Comparison of ENCODE assay signal across 11 mouse cellular contexts in the genomic region with DNA sequence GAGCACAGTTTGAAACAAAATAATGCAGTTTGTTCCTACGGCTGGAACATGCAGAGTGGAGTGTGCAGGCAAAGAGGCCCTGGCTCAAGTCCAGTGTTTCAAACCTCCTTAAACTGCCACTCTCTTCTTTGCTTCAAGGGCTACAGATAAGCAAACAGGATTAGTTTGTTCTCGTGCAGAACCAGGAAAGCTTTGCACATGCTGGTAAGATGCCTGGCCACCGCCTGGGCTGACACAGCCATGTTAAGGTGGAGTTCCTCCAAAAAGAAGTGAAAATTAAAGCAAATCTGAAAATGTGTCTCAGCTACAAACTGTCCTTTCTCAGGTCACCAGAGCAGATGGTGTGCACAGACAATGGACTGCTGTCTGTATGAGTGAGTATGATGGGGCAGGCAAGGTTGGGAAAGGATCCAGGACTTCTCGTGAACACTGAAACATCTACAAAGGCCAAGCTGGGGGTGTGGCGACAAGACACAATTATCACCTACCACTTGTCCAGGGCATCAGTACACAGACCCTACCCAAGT.
DNase-seq lines count a peak whose midpoint lies in the region; ATAC-seq and TF ChIP-seq lines count a peak whose summit lies in the region.
"Had no signal": no experiment of that assay in that cellular context is flagged by ENCODE, and none has a peak within 500 bp of the region (broad histone marks: within the 10 kb centered on the region; RNA-seq: fewer than 3 reads in every experiment).

No protein-coding gene starts in this region.

- H3K9me3 ChIP-seq in intestine, embryonic 15.5 days, result no peaks in the 10 kb centered on the region
- no peaks in the 10 kb centered on the region for H3K9me3 ChIP-seq in intestine, postnatal 0 days (ENCODE audit: control insufficient read depth)
- no peaks in the 10 kb centered on the region for H3K9me3 ChIP-seq in embryonic facial prominence, embryonic 15.5 days (replicated peaks)
- no peaks in the 10 kb centered on the region for H3K9me3 ChIP-seq in heart, embryonic 14.5 days (ENCODE audit: control insufficient read depth, low read length)
- H3K9me3 ChIP-seq in stomach, embryonic 14.5 days (ENCODE audit: control insufficient read depth, low read depth, low read length), result no peaks in the 10 kb centered on the region
- H3K9me3 ChIP-seq: embryonic facial prominence, embryonic 12.5 days had no signal

- H3K36me3 ChIP-seq in intestine, embryonic 15.5 days, result no peaks in the 10 kb centered on the region
- no peaks in the 10 kb centered on the region for H3K36me3 ChIP-seq in intestine, postnatal 0 days (ENCODE audit: control insufficient read depth, insufficient read depth)
- no peaks in the 10 kb centered on the region for H3K36me3 ChIP-seq in embryonic facial prominence, embryonic 15.5 days
- H3K36me3 ChIP-seq in heart, embryonic 14.5 days (ENCODE audit: control insufficient read depth, insufficient read depth, low read length), result no peaks in the 10 kb centered on the region
- no peaks in the 10 kb centered on the region for H3K36me3 ChIP-seq in stomach, embryonic 14.5 days (ENCODE audit: control insufficient read depth, insufficient read depth, low read length)
- H3K36me3 ChIP-seq: embryonic facial prominence, embryonic 12.5 days had no signal

- no peaks in the 10 kb centered on the region for H3K27me3 ChIP-seq in intestine, embryonic 15.5 days (replicated peaks)
- H3K27me3 ChIP-seq in intestine, postnatal 0 days (replicated peaks; ENCODE audit: control insufficient read depth, insufficient read depth, low read length), result no peaks in the 10 kb centered on the region
- no peaks in the 10 kb centered on the region for H3K27me3 ChIP-seq in embryonic facial prominence, embryonic 15.5 days
- H3K27me3 ChIP-seq in heart, embryonic 14.5 days (ENCODE audit: control insufficient read depth, insufficient read depth, low read length), result no peaks in the 10 kb centered on the region
- no peaks in the 10 kb centered on the region for H3K27me3 ChIP-seq in stomach, embryonic 14.5 days (ENCODE audit: control insufficient read depth, insufficient read depth, low read length)
- H3K27me3 ChIP-seq: CH12.LX; embryonic facial prominence, embryonic 12.5 days had no signal

- H3K9ac ChIP-seq in intestine, embryonic 15.5 days, result no peak overlapping the region
- H3K9ac ChIP-seq in intestine, postnatal 0 days (ENCODE audit: low read depth, low read length), result no peak overlapping the region
- H3K9ac ChIP-seq in embryonic facial prominence, embryonic 15.5 days, result no peak overlapping the region
- no peak overlapping the region for H3K9ac ChIP-seq in heart, embryonic 14.5 days (ENCODE audit: low read length)
- no peak overlapping the region for H3K9ac ChIP-seq in stomach, embryonic 14.5 days (replicated peaks; ENCODE audit: low read depth, low read length)
- H3K9ac ChIP-seq: embryonic facial prominence, embryonic 12.5 days had no signal

- 39% methylated on average over 5 of the region's 5 CpGs for WGBS in intestine, embryonic 15.5 days
- 44% methylated on average over 5 of the region's 5 CpGs for whole genome bisulfite sequencing in intestine, postnatal 0 days
- WGBS in embryonic facial prominence, embryonic 15.5 days, result 37% methylated on average over 5 of the region's 5 CpGs
- 15% methylated on average over 5 of the region's 5 CpGs for WGBS in heart, embryonic 14.5 days
- 24% methylated on average over 5 of the region's 5 CpGs for WGBS in stomach, embryonic 14.5 days

- no peak overlapping the region for H3K4me3 ChIP-seq in intestine, embryonic 15.5 days (replicated peaks)
- H3K4me3 ChIP-seq in intestine, postnatal 0 days (ENCODE audit: low read depth, low read length), result no peak overlapping the region
- H3K4me3 ChIP-seq in embryonic facial prominence, embryonic 15.5 days (replicated peaks), result no peak overlapping the region
- H3K4me3 ChIP-seq in heart, embryonic 14.5 days (ENCODE audit: control insufficient read depth in 1 of 2, insufficient read depth in 1 of 2, low read depth in 1 of 2, low read length in 2 of 2), result no peak overlapping the region
- no peak overlapping the region for H3K4me3 ChIP-seq in stomach, embryonic 14.5 days (ENCODE audit: low read depth, low read length)
- H3K4me3 ChIP-seq: embryonic facial prominence, embryonic 12.5 days; myocyte had no signal

- no peak for TF ChIP-seq CTCF in intestine, postnatal 0 days (IDR thresholded peaks at IDR 0.05; ENCODE audit: low read depth)

- DNase-seq in layer of hippocampus, adult 18-20 months (ENCODE audit: low spot score in 2 of 2), result peak; percentile 25 to 78
- DNase-seq in lung, postnatal 14 days, result peak; percentile 73

- H3K4me2 ChIP-seq in intestine, embryonic 15.5 days (replicated peaks), result no peak overlapping the region
- H3K4me2 ChIP-seq in intestine, postnatal 0 days (replicated peaks; ENCODE audit: low read depth), result no peak overlapping the region
- no peak overlapping the region for H3K4me2 ChIP-seq in embryonic facial prominence, embryonic 15.5 days (replicated peaks)
- H3K4me2 ChIP-seq in heart, embryonic 14.5 days (ENCODE audit: low read length), result peak overlapping the region; percentile 46; the same call in 1 of the 2 replicates
- H3K4me2 ChIP-seq in stomach, embryonic 14.5 days (replicated peaks; ENCODE audit: low read depth, low read length), result no peak overlapping the region
- H3K4me2 ChIP-seq: embryonic facial prominence, embryonic 12.5 days had no signal

- no peak overlapping the region for H3K27ac ChIP-seq in intestine, embryonic 15.5 days
- H3K27ac ChIP-seq in intestine, postnatal 0 days (ENCODE audit: low read depth, low read length), result no peak overlapping the region
- peak overlapping the region; percentile 65 for H3K27ac ChIP-seq in embryonic facial prominence, embryonic 15.5 days (replicated peaks)
- peak overlapping the region; percentile 14 to 84; a peak in 3 of 4 replicates for H3K27ac ChIP-seq in heart, embryonic 14.5 days (replicated peaks in 1 of 2; ENCODE audit: control insufficient read depth in 1 of 2, insufficient read depth in 1 of 2, low read depth in 2 of 2, low read length in 2 of 2)
- H3K27ac ChIP-seq in stomach, embryonic 14.5 days (ENCODE audit: low read length), result no peak overlapping the region
- H3K27ac ChIP-seq: embryonic facial prominence, embryonic 12.5 days had no signal

- peak; percentile 31; the same call in 1 of the 2 replicates for ATAC-seq in intestine, embryonic 15.5 days
- no peak for ATAC-seq in intestine, postnatal 0 days
- ATAC-seq in embryonic facial prominence, embryonic 15.5 days (ENCODE audit: insufficient number of reproducible peaks, low FRiP score, low TSS enrichment, low read depth), result no peak
- 0 out of 2 replicates have a peak, but pooled peaks have one; percentile 59 for ATAC-seq in heart, embryonic 14.5 days (ENCODE audit: insufficient number of reproducible peaks, insufficient read depth, low FRiP score, low read depth)
- peak; percentile 79 for ATAC-seq in stomach, embryonic 14.5 days (ENCODE audit: insufficient number of reproducible peaks, insufficient read depth, low FRiP score, low read depth)
- ATAC-seq in megakaryocyte, adult 5-6 weeks (ENCODE audit: poor library complexity, severe bottlenecking), result no peak

- no peaks in the 10 kb centered on the region for H3K4me1 ChIP-seq in intestine, embryonic 15.5 days (replicated peaks)
- 0 out of 2 replicates have a peak, but pooled peaks cover 4% of the 10 kb centered on the region for H3K4me1 ChIP-seq in intestine, postnatal 0 days (replicated peaks; ENCODE audit: control insufficient read depth, insufficient read depth, low read length)
- peaks cover 5% of the 10 kb centered on the region for H3K4me1 ChIP-seq in embryonic facial prominence, embryonic 15.5 days
- H3K4me1 ChIP-seq in heart, embryonic 14.5 days (ENCODE audit: control insufficient read depth in 2 of 2, insufficient read depth in 2 of 2, low read length in 2 of 2), result peaks cover 8 to 16% of the 10 kb centered on the region in 2 experiments
- peaks cover 5% of the 10 kb centered on the region; the same call in 1 of the 2 replicates for H3K4me1 ChIP-seq in stomach, embryonic 14.5 days (ENCODE audit: control insufficient read depth, insufficient read depth, low read length)

Comparison
In these comparisons a context has a peak if more than half of its experiments do, and no peak if none do; other contexts are left out.
1. ATAC-seq: peak in intestine, embryonic 15.5 days (single experiment), heart, embryonic 14.5 days (single experiment) and stomach, embryonic 14.5 days (single experiment); none in intestine, postnatal 0 days (single experiment), embryonic facial prominence, embryonic 15.5 days (single experiment) and megakaryocyte, adult 5-6 weeks (single experiment).
2. H3K27ac ChIP-seq: peak in embryonic facial prominence, embryonic 15.5 days (single experiment) and heart, embryonic 14.5 days (2 of 2); none in intestine, embryonic 15.5 days (single experiment), intestine, postnatal 0 days (single experiment) and stomach, embryonic 14.5 days (single experiment).